Mouse (Mus musculus) testis, postnatal 10 days (tissue): ENCODE measurements at regions not wholly inside any gene's neighbourhood (a gene's known extent, or its start where the extent isn't known, plus 50 kb on each side); places are given as distances from the start of the nearest gene placed in this dataset.

Source experiments
- DNase-seq: peaks from one replicate; pipeline ENCODE4 v3.0.0; 2021; ENCODE audit warnings: low spot score

GRCm38 (mm10) chr4:62755237-62755900, 195.7 kb downstream of the Rgs3 start:
- peak; percentile 83 for DNase-seq

- DNase-seq = no peak
These were observed 197.1 kb downstream of the Rgs3 start for GRCm38 (mm10) chr4:62756721-62757206.

GRCm38 (mm10) chr4:62760748-62761604, 201.3 kb downstream of the Rgs3 start:
- DNase-seq = no peak

GRCm38 (mm10) chr4:62761672-62762071, 202.0 kb downstream of the Rgs3 start:
- DNase-seq = peak; percentile 94

- DNase-seq = peak; percentile 92
These were observed 201.4 kb upstream of the Zfp618 start for GRCm38 (mm10) chr4:62763990-62764389.

GRCm38 (mm10) chr4:62769469-62770234, 195.7 kb upstream of the Zfp618 start:
- DNase-seq = no peak

GRCm38 (mm10) chr4:62775005-62775609, 190.3 kb upstream of the Zfp618 start:
- no peak for DNase-seq

- no peak for DNase-seq
These were observed 188.5 kb upstream of the Zfp618 start for GRCm38 (mm10) chr4:62776881-62777280.

GRCm38 (mm10) chr4:62777436-62777835, 187.9 kb upstream of the Zfp618 start:
- no peak for DNase-seq

GRCm38 (mm10) chr4:62778621-62779020, 186.8 kb upstream of the Zfp618 start:
- no peak for DNase-seq

- peak; percentile 96 for DNase-seq
These were observed 185.0 kb upstream of the Zfp618 start for GRCm38 (mm10) chr4:62780409-62780808.

- no peak for DNase-seq
These were observed 184.5 kb upstream of the Zfp618 start for GRCm38 (mm10) chr4:62780837-62781236.

GRCm38 (mm10) chr4:62781309-62781800, 184.0 kb upstream of the Zfp618 start:
- no peak for DNase-seq

- DNase-seq = no peak
These were observed 179.7 kb upstream of the Zfp618 start for GRCm38 (mm10) chr4:62785711-62786110.

GRCm38 (mm10) chr4:62789696-62790095, 175.7 kb upstream of the Zfp618 start:
- DNase-seq = no peak

- DNase-seq = no peak
These were observed 171.8 kb upstream of the Zfp618 start for GRCm38 (mm10) chr4:62793582-62793981.

- DNase-seq = no peak
These were observed 169.8 kb upstream of the Zfp618 start for GRCm38 (mm10) chr4:62795538-62795937.

- no peak for DNase-seq
These were observed 165.4 kb upstream of the Zfp618 start for GRCm38 (mm10) chr4:62799923-62800322.

GRCm38 (mm10) chr4:62805841-62806240, 159.5 kb upstream of the Zfp618 start:
- DNase-seq = no peak

GRCm38 (mm10) chr4:62806786-62807185, 158.6 kb upstream of the Zfp618 start:
- DNase-seq = no peak

GRCm38 (mm10) chr4:62807926-62808552, 157.3 kb upstream of the Zfp618 start:
- DNase-seq = peak; percentile 42
